Mouse (Mus musculus): ENCODE data around the gene Rora. TPM values are rescaled to one million over a fixed set of nuclear protein-coding genes. Genes with fewer than 3 reads are reported as not detected.

The Rora gene
- polyA plus RNA-seq, 2 experiments: 4.5 to 10.1 TPM

DNA sequence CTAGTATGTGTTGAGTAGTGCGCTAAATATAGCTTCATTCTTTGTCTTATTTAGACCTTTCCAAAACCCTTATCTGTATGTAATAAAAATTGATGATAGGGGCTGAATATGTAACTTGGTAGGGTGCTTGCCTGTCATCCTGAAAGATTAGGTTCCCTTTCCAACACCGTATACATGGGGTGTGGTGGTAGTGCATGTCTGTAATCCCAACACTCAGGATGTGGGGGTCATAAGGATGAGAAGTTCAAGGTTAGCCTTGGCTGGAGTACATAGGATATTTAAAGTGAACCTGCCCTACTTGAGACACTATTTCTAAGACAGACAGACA, 743.8 kb downstream of the Rora start:
- peak; percentile 24; the same call in 1 of the 2 replicates for ATAC-seq (ENCODE audit: low FRiP score, low read depth)

DNA sequence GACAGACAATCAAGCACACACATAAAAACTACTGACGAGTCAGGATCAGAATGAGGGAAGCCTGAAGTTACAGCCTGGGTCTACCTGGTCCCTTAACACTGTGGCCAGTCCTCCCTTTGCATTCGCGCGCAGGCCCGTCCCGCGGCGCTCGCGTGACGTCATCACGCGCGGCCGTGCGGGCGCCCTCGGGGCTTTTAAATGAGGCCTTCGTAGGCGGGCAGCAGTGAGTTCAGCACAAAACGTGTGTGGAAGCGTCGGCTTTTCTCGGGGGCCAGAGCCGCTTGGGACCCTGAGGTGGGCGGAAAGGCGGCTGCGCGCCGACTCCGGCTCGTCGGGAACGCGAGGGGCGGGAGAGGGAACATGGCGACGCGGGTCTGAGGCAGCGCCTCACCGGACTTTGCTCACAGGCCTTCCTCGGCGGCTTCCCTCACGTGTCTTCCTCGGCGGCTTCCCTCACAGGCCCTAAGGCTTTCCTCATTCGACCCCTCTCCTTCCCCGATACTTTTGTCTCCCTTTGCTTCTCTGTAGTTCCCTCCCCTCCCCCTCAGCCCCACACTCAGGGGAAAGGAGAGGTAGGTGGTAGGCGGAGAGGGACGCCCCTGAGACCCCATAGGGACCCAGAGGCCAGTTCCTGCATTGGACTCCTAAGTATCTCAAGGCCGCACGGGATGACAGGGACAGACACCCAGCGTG, 744.3 kb downstream of the Rora start, which contains the start of gene Ice2:
Gene Ice2 (plus strand): TSS at position 147 of the 693 bp plus-strand sequence.
- H3K36me3 ChIP-seq (ENCODE audit: control insufficient read depth, insufficient read depth, low read length): peaks cover 2% of the 10 kb centered on the region; the same call in 1 of the 2 replicates
- H3K9me3 ChIP-seq (ENCODE audit: control insufficient read depth, low read length): no peaks in the 10 kb centered on the region
- H3K4me2 ChIP-seq (replicated peaks; ENCODE audit: low read depth, low read length, severe bottlenecking): peak within 1 kb of the TSS; percentile 86
- peak within 1 kb of the TSS; percentile 94 for H3K9ac ChIP-seq (ENCODE audit: low read depth, low read length, severe bottlenecking)
- 3% methylated on average over 44 of the region's 53 CpGs for WGBS
- ATAC-seq (ENCODE audit: low FRiP score, low read depth): peak; percentile 93
- peak within 1 kb of the TSS; percentile 94 for H3K27ac ChIP-seq (replicated peaks; ENCODE audit: low read depth, low read length)
- peak; percentile 54 for DNase-seq (ENCODE audit: low spot score)
- H3K27me3 ChIP-seq (ENCODE audit: control insufficient read depth, insufficient read depth, low read length): no peaks in the 10 kb centered on the region
- TF ChIP-seq POLR2A (IDR thresholded peaks at IDR 0.05; ENCODE audit: borderline replicate concordance, extremely low read depth, insufficient read depth, insufficient read length): 0 out of 2 replicates have a peak, but pooled peaks have one; percentile 49
- peaks cover 5% of the 10 kb centered on the region for H3K4me1 ChIP-seq (ENCODE audit: control insufficient read depth, insufficient read depth, low read length)
- peak within 1 kb of the TSS; percentile 65 for H3K4me3 ChIP-seq (replicated peaks; ENCODE audit: low read length)

More for the DNA sequence above, 743.8 kb downstream of the Rora start:
- Histone ChIP-seq H3K36me3 (ENCODE audit: control insufficient read depth, insufficient read depth, low read length) (peaks cover 2% of the 10 kb centered on the region; the same call in 1 of the 2 replicates), H3K4me2 (replicated peaks; ENCODE audit: low read depth, low read length, severe bottlenecking) (peak overlapping the region; percentile 86), H3K27me3 (ENCODE audit: control insufficient read depth, insufficient read depth, low read length) (no peaks in the 10 kb centered on the region), H3K27ac (replicated peaks; ENCODE audit: low read depth, low read length) (peak overlapping the region; percentile 94), H3K4me3 (replicated peaks; ENCODE audit: low read length) (peak overlapping the region; percentile 65), H3K9ac (ENCODE audit: low read depth, low read length, severe bottlenecking) (peak overlapping the region; percentile 94), H3K4me1 (ENCODE audit: control insufficient read depth, insufficient read depth, low read length) (peaks cover 5% of the 10 kb centered on the region), H3K9me3 (ENCODE audit: control insufficient read depth, low read length) (no peaks in the 10 kb centered on the region)
- no peak for DNase-seq (ENCODE audit: low spot score)
- WGBS: 65% methylated on average over 2 of the region's 2 CpGs
- no peak for TF ChIP-seq POLR2A (IDR thresholded peaks at IDR 0.05; ENCODE audit: borderline replicate concordance, extremely low read depth, insufficient read depth, insufficient read length)

DNA sequence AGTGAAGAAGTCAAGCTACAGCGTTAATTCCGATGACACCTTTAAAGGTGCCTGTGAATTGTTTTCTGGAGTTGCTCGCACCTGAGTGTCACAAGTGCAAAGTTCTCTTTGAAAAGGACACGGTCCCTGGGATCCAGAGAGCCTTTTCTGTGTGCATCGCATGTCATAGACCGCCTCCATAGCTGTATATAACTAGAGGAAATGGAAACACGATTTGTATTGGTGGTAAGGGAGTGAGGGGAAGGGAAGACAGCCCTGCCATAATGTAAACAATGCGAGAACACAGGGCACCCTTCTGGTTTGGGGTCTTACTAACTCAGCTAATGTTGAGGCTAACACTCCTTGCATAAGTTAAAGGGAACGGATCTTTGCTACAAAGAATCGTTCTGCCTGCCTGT, 744.9 kb downstream of the Rora start:
- Histone ChIP-seq H3K4me1 (ENCODE audit: control insufficient read depth, insufficient read depth, low read length) (peaks cover 5% of the 10 kb centered on the region), H3K4me3 (replicated peaks; ENCODE audit: low read length) (peak overlapping the region; percentile 65), H3K9me3 (ENCODE audit: control insufficient read depth, low read length) (no peaks in the 10 kb centered on the region), H3K27ac (replicated peaks; ENCODE audit: low read depth, low read length) (peak overlapping the region; percentile 94), H3K36me3 (ENCODE audit: control insufficient read depth, insufficient read depth, low read length) (peaks cover 2% of the 10 kb centered on the region; the same call in 1 of the 2 replicates), H3K27me3 (ENCODE audit: control insufficient read depth, insufficient read depth, low read length) (no peaks in the 10 kb centered on the region), H3K9ac (ENCODE audit: low read depth, low read length, severe bottlenecking) (peak overlapping the region; percentile 94), H3K4me2 (replicated peaks; ENCODE audit: low read depth, low read length, severe bottlenecking) (peak overlapping the region; percentile 86)
- DNase-seq (ENCODE audit: low spot score) (no peak), ATAC-seq (ENCODE audit: low FRiP score, low read depth) (0 out of 2 replicates have a peak, but pooled peaks have one; percentile 2)
- WGBS: 9% methylated on average over 10 of the region's 10 CpGs
- no peak for TF ChIP-seq POLR2A (IDR thresholded peaks at IDR 0.05; ENCODE audit: borderline replicate concordance, extremely low read depth, insufficient read depth, insufficient read length)

GRCm38 (mm10) chr9:69404671-69405070, 751.1 kb downstream of the Rora start:
- TF ChIP-seq POLR2A (IDR thresholded peaks at IDR 0.05; ENCODE audit: borderline replicate concordance, extremely low read depth, insufficient read depth, insufficient read length): no peak
- H3K27me3 ChIP-seq (ENCODE audit: control insufficient read depth, insufficient read depth, low read length): no peaks in the 10 kb centered on the region
- no peaks in the 10 kb centered on the region for H3K4me1 ChIP-seq (ENCODE audit: control insufficient read depth, insufficient read depth, low read length)
- 76% methylated on average over 6 of the region's 6 CpGs for WGBS
- H3K9me3 ChIP-seq (ENCODE audit: control insufficient read depth, low read length): no peaks in the 10 kb centered on the region
- ATAC-seq (ENCODE audit: low FRiP score, low read depth) (no peak), DNase-seq (ENCODE audit: low spot score) (no peak)
- H3K4me3 ChIP-seq (replicated peaks; ENCODE audit: low read length): no peak overlapping the region
- no peak overlapping the region for H3K27ac ChIP-seq (replicated peaks; ENCODE audit: low read depth, low read length)
- H3K4me2 ChIP-seq (replicated peaks; ENCODE audit: low read depth, low read length, severe bottlenecking): no peak overlapping the region
- no peak overlapping the region for H3K9ac ChIP-seq (ENCODE audit: low read depth, low read length, severe bottlenecking)
- peaks cover 8% of the 10 kb centered on the region for H3K36me3 ChIP-seq (ENCODE audit: control insufficient read depth, insufficient read depth, low read length)

DNA sequence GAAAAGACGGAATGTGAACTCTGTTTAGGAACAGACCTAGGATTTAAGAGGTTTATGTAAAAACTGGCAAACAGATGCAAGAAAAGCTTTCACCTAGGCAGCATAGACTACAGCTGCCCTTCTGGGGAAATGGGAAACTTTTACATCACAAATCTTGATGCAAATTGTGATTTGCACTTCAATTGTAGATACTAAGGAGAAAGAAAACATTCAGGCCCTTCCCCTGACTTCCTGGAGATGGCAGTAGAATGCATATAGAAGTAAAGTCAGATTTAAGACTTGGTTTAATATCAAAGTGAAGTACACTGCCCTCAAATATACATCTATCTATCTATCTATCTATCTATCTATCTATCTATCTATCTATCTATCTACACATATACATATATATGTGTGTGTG, 765.9 kb downstream of the Rora start:
- H3K9me3 ChIP-seq (ENCODE audit: control insufficient read depth, low read length): no peaks in the 10 kb centered on the region
- no peak overlapping the region for H3K27ac ChIP-seq (replicated peaks; ENCODE audit: low read depth, low read length)
- no peak for TF ChIP-seq POLR2A (IDR thresholded peaks at IDR 0.05; ENCODE audit: borderline replicate concordance, extremely low read depth, insufficient read depth, insufficient read length)
- peaks cover 52% of the 10 kb centered on the region for H3K36me3 ChIP-seq (ENCODE audit: control insufficient read depth, insufficient read depth, low read length)
- peak; percentile 36 for DNase-seq (ENCODE audit: low spot score)
- H3K9ac ChIP-seq (ENCODE audit: low read depth, low read length, severe bottlenecking): no peak overlapping the region
- WGBS: 90% methylated on average over 1 of the region's 1 CpGs
- no peak overlapping the region for H3K4me2 ChIP-seq (replicated peaks; ENCODE audit: low read depth, low read length, severe bottlenecking)
- H3K4me1 ChIP-seq (ENCODE audit: control insufficient read depth, insufficient read depth, low read length): no peaks in the 10 kb centered on the region
- no peak overlapping the region for H3K4me3 ChIP-seq (replicated peaks; ENCODE audit: low read length)
- ATAC-seq (ENCODE audit: low FRiP score, low read depth): no peak
- H3K27me3 ChIP-seq (ENCODE audit: control insufficient read depth, insufficient read depth, low read length): no peaks in the 10 kb centered on the region
